Mouse (Mus musculus) cerebellum, postnatal 10 days (tissue): ENCODE data around the gene Dgke.
"Not testable (repeated sequence)": the region's sequence is repeated elsewhere in the genome, so short reads cannot be mapped to it uniquely, and the experiment has no call there.

Source experiments
- DNase-seq, 2 experiments: peaks; one replicate each; pipeline ENCODE4 v3.0.0; 2021; ENCODE audit warnings: mixed read lengths in 2 of 2

The Dgke gene

GRCm38 (mm10) chr11:89073541-89073940 is 6.9 kb upstream of the Dgke start, which contains the start of gene Gm525:
TSS of gene Gm525 (plus strand) at chr11:89073841.
- no peak for DNase-seq

GRCm38 (mm10) chr11:89071522-89071921 is 4.9 kb upstream of the Dgke start:
- DNase-seq, result no peak

- peak; percentile 80 to 86 for DNase-seq
These were observed 2.7 kb upstream of the Dgke start for GRCm38 (mm10) chr11:89069303-89069702.

- peak; percentile 52 to 61 for DNase-seq
These were observed 2.0 kb upstream of the Dgke start for GRCm38 (mm10) chr11:89068649-89069048.

DNA sequence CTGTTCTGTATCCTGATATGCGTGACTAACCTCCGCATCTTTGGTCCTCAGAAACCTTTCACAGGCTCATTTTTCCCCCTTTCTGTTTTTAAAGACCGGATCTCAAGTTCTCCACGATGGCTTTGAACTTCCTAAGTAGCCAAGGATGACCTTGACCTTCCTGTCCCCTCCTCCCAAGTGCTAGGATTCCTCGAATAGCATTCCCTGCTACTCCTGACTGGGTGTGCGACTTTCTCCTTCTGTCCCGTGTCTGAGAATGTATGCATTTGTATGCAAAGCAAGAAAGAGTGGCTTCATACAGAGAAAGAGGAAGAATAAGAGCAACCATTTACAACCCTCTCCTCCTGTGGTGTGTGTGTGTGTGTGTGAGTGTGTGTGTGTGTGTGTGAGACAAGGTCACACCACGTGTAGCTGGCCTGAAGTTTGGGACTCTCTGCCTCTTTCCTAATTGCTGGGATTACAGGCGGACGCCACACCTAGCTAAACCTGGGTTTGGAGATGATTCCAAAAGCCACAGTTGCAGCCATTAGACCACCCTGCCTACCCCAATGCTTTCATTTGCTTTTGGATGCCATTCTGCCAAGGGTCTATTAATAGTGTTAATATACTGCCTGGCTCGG is 1.3 kb upstream of the Dgke start:
- no peak for DNase-seq

- DNase-seq, result no peak
These were observed 712 bp upstream of the Dgke start for GRCm38 (mm10) chr11:89067301-89067822.

- DNase-seq, result no peak
These were observed 524 bp downstream of the Dgke start for GRCm38 (mm10) chr11:89066126-89066525.

GRCm38 (mm10) chr11:89065297-89065696 is 1.4 kb downstream of the Dgke start:
- DNase-seq, result peak; percentile 31 to 43

GRCm38 (mm10) chr11:89064312-89064711 is 2.3 kb downstream of the Dgke start:
- DNase-seq, result no peak

- no peak for DNase-seq
These were observed 5.3 kb downstream of the Dgke start for GRCm38 (mm10) chr11:89061362-89061761.

GRCm38 (mm10) chr11:89060423-89061089 is 6.1 kb downstream of the Dgke start:
- DNase-seq, result peak; percentile 97

- DNase-seq, result peak in 1 of 2 experiments; percentile 68
These were observed 6.7 kb downstream of the Dgke start for GRCm38 (mm10) chr11:89059919-89060422.

DNA sequence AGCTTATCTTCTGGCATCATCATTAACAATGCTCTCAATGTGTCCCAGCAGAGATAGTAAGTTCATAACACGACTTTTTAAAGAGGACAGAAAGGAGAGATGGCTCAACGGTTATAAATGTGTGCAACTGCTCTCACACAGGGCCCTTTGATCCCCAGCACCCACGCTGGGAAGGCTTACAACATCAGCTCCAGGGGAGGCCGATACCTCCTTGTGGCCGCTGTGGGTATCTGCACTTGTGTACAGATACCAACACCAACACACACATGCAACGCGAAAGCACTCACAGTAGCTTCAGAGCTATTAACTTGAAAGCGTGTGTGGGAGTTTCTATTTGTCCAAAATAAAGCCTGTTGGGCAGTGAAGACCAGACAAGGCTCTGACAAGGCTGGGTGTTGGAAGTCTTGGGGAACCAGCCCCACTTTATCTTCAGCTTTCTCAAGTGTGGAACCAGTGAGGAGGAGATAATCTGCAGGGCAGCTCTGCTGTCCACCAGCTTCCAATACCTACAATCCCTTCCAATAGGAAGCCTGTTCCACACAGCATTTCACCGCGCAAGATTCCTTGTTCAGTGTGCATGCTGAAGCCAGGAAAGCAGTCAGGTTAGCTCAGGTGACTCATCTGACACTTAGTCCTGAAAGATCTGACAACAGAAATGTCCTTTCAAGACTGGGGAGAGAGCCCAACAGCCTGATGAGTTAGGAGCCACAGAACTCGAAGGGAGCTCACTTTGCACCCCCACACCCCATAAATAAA is 8.0 kb downstream of the Dgke start:
- peak; percentile 26 to 30 for DNase-seq

- DNase-seq, result no peak
These were observed 10.5 kb downstream of the Dgke start for GRCm38 (mm10) chr11:89055931-89056690.

- no peak for DNase-seq
These were observed 14.9 kb downstream of the Dgke start for GRCm38 (mm10) chr11:89051767-89052166.

DNA sequence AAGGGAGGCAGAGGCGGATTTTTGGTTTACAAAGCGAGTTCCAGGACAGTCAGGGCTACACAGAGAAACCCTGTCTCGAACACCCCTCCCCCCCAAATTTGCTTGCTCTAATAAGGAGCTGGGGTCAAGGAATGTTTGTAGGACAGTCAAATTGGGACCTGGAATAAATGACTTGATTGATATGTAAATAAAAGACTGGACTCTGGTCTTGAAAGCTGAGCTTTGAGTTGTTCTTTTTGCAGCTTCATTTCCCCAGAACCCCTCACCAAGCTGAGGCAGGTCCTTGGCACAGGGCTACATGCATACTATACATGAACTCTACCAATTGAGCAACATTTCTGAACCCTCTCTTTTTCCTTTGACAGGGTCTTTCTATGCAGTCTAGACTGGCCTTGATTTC is 20.6 kb downstream of the Dgke start:
- DNase-seq, result no peak

- not testable (repeated sequence) for DNase-seq
These were observed 21.1 kb downstream of the Dgke start for GRCm38 (mm10) chr11:89045501-89045900.

GRCm38 (mm10) chr11:89043046-89043445 is 23.6 kb downstream of the Dgke start:
- peak in 1 of 2 experiments; percentile 31 for DNase-seq

DNA sequence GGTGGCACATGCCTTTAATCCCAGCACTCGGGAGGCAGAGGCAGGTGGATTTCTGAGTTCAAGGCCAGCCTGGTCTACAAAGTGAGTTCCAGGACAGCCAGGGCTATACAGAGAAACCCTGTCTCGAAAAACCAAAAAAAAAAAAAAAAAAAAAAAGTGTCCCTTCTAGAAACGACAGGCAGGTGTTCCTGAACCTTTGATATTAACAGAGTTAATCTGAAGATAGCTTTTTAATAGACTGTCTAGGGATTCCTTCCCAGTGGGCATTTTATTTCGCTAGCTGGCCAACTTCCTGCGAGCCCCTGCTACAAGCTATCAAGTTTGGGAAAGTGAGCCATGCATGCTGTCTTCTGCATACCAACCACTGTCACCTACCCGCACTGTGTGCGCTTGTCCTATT is 25.6 kb downstream of the Dgke start:
- DNase-seq, result not testable (repeated sequence)

DNA sequence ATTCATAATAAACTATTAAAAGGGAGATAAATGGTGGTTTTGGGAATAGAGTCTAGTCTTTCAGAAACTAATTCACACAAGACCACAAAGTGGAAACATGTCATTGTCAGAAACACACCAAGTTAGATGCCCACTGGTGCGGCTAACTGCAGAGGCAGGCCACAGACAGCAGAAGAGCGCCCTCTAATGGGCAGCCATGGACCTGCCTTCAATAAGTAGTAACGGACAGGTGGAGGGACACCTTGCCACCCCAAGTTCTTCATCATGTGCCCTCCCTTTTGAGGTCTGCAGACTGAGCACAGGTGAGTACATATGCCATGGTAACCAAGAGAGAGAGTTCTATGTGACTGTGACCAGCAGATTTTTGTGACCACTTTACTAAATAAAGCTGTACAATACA is 27.3 kb downstream of the Dgke start:
- DNase-seq, result peak; percentile 62 to 71

DNA sequence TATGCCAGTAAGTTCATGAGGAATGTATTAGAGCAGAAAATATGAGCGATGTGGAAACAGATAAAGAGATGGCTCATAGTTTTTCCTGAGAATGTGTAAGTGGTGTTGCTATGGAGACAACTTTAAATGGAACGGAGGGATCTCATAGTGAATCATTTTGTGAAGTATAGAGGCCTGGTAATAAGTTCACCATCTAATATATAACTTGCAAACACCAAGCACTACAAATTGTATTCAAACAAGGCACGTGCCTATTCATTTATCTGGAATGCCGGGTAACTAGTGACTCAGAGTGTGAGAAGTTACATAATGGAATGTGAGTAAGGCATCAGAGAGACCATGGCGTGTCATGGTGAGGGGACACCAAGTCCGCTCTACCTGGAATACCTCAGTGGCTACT is 28.2 kb downstream of the Dgke start:
- no peak for DNase-seq

GRCm38 (mm10) chr11:89035552-89035951 is 31.1 kb downstream of the Dgke start:
- no peak for DNase-seq

DNA sequence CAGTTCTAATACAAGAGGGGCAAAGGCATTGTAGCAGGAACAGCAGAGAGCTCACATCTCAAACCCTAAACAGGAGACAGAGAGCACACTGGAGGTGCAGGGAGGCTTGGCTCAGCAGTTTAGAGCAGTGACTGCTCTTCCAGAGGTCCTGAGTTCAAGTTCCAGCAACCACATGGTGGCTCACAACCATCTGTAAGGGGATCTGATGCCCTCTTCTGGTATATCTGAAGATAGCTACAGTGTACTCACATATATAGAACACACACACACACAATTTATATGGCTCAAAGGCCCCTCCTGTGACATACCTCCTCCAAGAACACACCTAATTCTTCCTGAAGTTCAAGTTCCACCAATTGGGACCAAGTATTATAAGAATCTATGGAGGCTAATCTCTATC is 32.1 kb downstream of the Dgke start:
- DNase-seq, result no peak
